Mouse (Mus musculus) heart, postnatal 0 days (tissue): ENCODE results near the gene Pmfbp1. TPM values are rescaled to one million over a fixed set of nuclear protein-coding genes. Genes with fewer than 3 reads are reported as not detected.
A peak's percentile ranks its signal among the peaks of the same experiment; 100 is the strongest.
"Not testable (repeated sequence)": the region's sequence is repeated elsewhere in the genome, so short reads cannot be mapped to it uniquely, and the experiment has no call there.

Experiments used
- ATAC-seq: fragments of 200-750 bp; cut with Nextera tagmentation; 2 replicates; pipeline ENCODE4 v1.8.0; 2017; ENCODE audit warnings: low read depth, moderate number of reproducible peaks, moderate library complexity; ENCODE audit not compliant: insufficient read depth
- DNase-seq: peaks from one replicate; pipeline ENCODE4 v3.0.0-alpha.2; 2016; ENCODE audit warnings: low spot score
- H3K27ac ChIP-seq: fragments of 300-500 bp; sonication (generic); 2 replicates; pipeline ENCODE4 v1.5.1; 2014; ENCODE audit warnings: low read depth, mild to moderate bottlenecking
- H3K27me3 ChIP-seq: fragments of 300-500 bp; sonication (generic); 2 replicates; pipeline ENCODE4 v1.6.1; 2014; ENCODE audit warnings: low read length, mixed read lengths; ENCODE audit not compliant: control insufficient read depth, insufficient read depth
- H3K36me3 ChIP-seq: fragments of 300-500 bp; sonication (generic); replicated peaks from 2 replicates; pipeline ENCODE4 v1.6.1; 2014; ENCODE audit warnings: low read length, mixed read lengths; ENCODE audit not compliant: control insufficient read depth, insufficient read depth
- H3K4me1 ChIP-seq: fragments of 300-500 bp; sonication (generic); 2 replicates; pipeline ENCODE4 v1.6.1; 2014; ENCODE audit warnings: antibody characterized with exemption; ENCODE audit not compliant: control insufficient read depth, insufficient read depth
- H3K4me2 ChIP-seq: fragments of 300-500 bp; sonication (generic); 2 replicates; pipeline ENCODE4 v1.6.1; 2014; ENCODE audit warnings: low read depth, mild to moderate bottlenecking, low read length, moderate library complexity
- H3K4me3 ChIP-seq: fragments of 300-500 bp; sonication (generic); 2 replicates; pipeline ENCODE4 v1.5.1; 2014; ENCODE audit warnings: low read depth, low read length
- H3K9ac ChIP-seq: fragments of 300-500 bp; sonication (generic); replicated peaks from 2 replicates; pipeline ENCODE4 v1.6.1; 2014; ENCODE audit warnings: low read depth, low read length, mixed read lengths
- H3K9me3 ChIP-seq: fragments of 300-500 bp; sonication (generic); replicated peaks from 2 replicates; pipeline ENCODE4 v1.6.1; 2016; ENCODE audit warnings: low read length; ENCODE audit not compliant: control insufficient read depth
- CTCF ChIP-seq: IDR thresholded peaks from 2 replicates; pipeline ENCODE4 v1.5.1; 2016; ENCODE audit warnings: antibody characterized with exemption, control low read depth, low read depth
- EP300 ChIP-seq: IDR thresholded peaks from 2 replicates; pipeline ENCODE4 v1.6.1; 2016; ENCODE audit warnings: antibody characterized with exemption, low read depth
- WGBS: fragments of 180-500 bp; shearing (Covaris S2); extraction: QIAGEN DNeasy Blood & Tissue Kit; methylation state at CpG from one replicate; pipeline ENCODE4 v1.1.7; 2014; 5-methylcytosine and 5-hydroxymethylcytosine counted together
- polyA plus RNA-seq: library from polyadenylated mRNA; unstranded; fragments of >200 nt; fragmentation: Nextera tagmentation; extraction: Ambion mirVana; gene quantifications from 2 replicates; pipeline ENCODE4 v1.2.1, GENCODE M21; 2015
- total RNA-seq: library from RNA; depleted of rRNA; stranded (reverse); fragments of >200 nt; gene quantifications from 2 replicates; pipeline ENCODE4 v1.2.3, GENCODE M21; 2014; ENCODE audit warnings: low replicate concordance; rRNA removed

Pmfbp1 gene
- total RNA-seq, result not detected in 2 replicates
- not detected in 2 replicates for polyA plus RNA-seq

DNA sequence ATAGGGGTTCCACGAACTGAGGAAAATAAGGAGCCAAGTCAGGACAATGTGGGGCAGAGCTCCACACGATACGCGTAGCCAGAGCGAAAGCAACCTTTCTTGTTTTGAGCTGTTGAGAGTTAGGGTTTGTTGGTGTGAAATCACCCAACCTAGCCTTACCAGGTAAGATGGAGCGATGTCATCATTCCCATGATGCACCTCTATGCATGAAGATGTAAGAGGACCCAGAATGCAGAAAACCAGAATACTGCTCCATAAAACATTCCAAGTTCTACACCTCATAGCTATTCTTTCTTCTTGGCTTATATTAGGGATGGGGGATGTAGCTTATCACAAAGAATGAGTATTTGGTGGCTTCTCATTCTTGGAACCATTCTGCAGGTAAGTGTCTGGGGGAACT is at the start of gene Pmfbp1:
Pmfbp1 (plus strand) TSS at position 301 of the 400 bp plus-strand sequence.
- H3K9me3 ChIP-seq, result no peaks in the 10 kb centered on the region
- H3K36me3 ChIP-seq, result no peaks in the 10 kb centered on the region
- ATAC-seq (no peak), DNase-seq (no peak)
- H3K4me1 ChIP-seq, result no peaks in the 10 kb centered on the region
- H3K4me3 ChIP-seq, result no peak within 1 kb of the TSS
- TF ChIP-seq CTCF (no peak), EP300 (no peak)
- WGBS, result 85% methylated on average over 6 of the region's 6 CpGs
- H3K9ac ChIP-seq, result no peak within 1 kb of the TSS
- no peak within 1 kb of the TSS for H3K27ac ChIP-seq
- H3K4me2 ChIP-seq, result no peak within 1 kb of the TSS
- no peaks in the 10 kb centered on the region for H3K27me3 ChIP-seq

DNA sequence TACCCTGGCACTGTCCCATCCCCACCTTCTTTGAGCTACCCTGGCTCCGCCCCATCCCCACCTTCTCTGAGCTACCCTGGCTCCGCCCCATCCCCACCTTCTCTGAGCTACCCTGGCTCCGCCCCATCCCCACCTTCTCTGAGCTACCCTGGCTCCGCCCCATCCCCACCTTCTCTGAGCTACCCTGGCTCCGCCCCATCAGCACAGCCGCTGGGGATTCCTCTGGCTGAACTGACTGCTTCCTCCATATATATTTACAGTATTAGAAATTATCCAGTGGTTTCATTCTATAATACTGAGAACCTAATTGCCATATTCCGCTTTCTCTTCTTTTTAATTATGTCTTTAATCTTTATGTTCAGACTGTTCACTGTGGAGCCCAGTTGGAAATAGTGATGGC is 46.9 kb upstream of the Pmfbp1 start:
- not testable (repeated sequence) for ATAC-seq, H3K4me3 ChIP-seq, H3K27ac ChIP-seq, DNase-seq, H3K4me2 ChIP-seq, H3K9ac ChIP-seq, H3K36me3 ChIP-seq, H3K27me3 ChIP-seq, H3K9me3 ChIP-seq, H3K4me1 ChIP-seq
- 26% methylated on average over 6 of the region's 7 CpGs for WGBS

DNA sequence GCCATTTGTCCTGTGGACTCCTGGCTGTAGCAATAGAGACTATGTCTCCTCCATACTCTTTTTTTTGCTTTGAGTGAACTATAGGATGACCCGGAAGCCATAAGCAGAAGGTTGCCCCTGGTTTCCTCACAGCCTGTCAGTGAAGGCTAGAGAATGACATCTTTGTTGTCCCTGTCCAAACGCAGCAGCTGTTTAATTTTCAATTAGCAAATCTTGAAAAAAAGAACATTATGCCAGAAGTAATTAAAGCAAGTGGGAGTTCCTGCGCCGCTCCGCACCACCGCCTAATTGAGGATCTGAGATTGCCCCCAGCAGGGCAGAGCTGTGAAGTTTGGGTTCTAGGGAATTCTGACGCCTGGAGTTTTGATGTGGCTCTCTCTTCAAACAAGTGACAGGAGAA is 42.8 kb upstream of the Pmfbp1 start:
- H3K4me1 ChIP-seq, result no peaks in the 10 kb centered on the region
- H3K27ac ChIP-seq, result no peak overlapping the region
- H3K4me3 ChIP-seq, result no peak overlapping the region
- DNase-seq (no peak), ATAC-seq (no peak)
- no peak overlapping the region for H3K4me2 ChIP-seq
- no peaks in the 10 kb centered on the region for H3K27me3 ChIP-seq
- 66% methylated on average over 7 of the region's 7 CpGs for WGBS
- no peaks in the 10 kb centered on the region for H3K9me3 ChIP-seq
- no peak for TF ChIP-seq CTCF
- TF ChIP-seq EP300, result no peak
- H3K9ac ChIP-seq, result no peak overlapping the region
- no peaks in the 10 kb centered on the region for H3K36me3 ChIP-seq

DNA sequence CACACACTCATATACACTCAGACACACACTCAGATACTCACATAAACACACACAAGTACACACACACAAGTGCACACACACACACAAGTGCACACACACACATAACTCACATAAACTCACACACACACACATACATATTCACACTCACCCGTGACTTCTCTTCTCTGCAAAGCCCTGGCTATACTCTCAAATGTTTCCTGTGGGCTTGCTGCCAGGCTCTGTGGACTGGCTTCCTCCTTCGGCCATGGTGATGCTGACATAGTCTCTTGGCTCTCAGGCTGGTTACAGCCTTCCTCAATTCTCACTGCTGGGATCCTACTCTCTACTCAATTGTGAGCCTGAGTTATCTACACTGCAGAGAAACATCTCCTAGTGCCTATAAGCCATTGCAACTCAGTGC is 38.7 kb upstream of the Pmfbp1 start:
- H3K4me2 ChIP-seq, result no peak overlapping the region
- DNase-seq, result peak; percentile 17
- 26% methylated on average over 2 of the region's 2 CpGs for WGBS
- H3K36me3 ChIP-seq, result no peaks in the 10 kb centered on the region
- no peak for ATAC-seq
- H3K9me3 ChIP-seq, result no peaks in the 10 kb centered on the region
- TF ChIP-seq EP300 (no peak), CTCF (no peak)
- no peaks in the 10 kb centered on the region for H3K27me3 ChIP-seq
- no peak overlapping the region for H3K9ac ChIP-seq
- no peak overlapping the region for H3K27ac ChIP-seq
- no peak overlapping the region for H3K4me3 ChIP-seq
- H3K4me1 ChIP-seq, result no peaks in the 10 kb centered on the region

DNA sequence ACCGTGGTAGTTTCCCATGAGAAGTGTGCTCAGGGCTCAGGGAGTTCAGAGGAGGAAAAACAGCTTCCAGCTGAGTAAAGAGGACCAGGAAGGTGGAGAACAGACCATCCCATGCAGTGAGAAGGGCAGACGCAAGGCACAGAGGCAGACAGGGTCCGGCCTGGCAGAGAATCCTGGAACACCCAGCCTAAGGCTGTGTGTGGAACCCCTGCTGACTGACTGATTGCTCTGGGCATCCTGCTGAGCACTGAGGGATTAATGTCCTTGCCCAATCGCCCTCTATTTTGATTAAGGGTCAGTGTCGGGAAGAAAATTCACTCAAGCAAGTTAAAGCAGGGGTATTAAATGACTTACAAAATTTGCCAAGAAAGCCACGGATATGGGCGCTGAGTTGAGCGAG is 36.4 kb upstream of the Pmfbp1 start:
- Histone ChIP-seq H3K9me3 (no peaks in the 10 kb centered on the region), H3K27me3 (no peaks in the 10 kb centered on the region), H3K4me2 (no peak overlapping the region), H3K4me1 (no peaks in the 10 kb centered on the region), H3K9ac (no peak overlapping the region), H3K4me3 (no peak overlapping the region), H3K27ac (no peak overlapping the region), H3K36me3 (no peaks in the 10 kb centered on the region)
- DNase-seq, result no peak
- ATAC-seq, result no peak
- WGBS, result 67% methylated on average over 8 of the region's 8 CpGs
- TF ChIP-seq EP300 (no peak), CTCF (no peak)

DNA sequence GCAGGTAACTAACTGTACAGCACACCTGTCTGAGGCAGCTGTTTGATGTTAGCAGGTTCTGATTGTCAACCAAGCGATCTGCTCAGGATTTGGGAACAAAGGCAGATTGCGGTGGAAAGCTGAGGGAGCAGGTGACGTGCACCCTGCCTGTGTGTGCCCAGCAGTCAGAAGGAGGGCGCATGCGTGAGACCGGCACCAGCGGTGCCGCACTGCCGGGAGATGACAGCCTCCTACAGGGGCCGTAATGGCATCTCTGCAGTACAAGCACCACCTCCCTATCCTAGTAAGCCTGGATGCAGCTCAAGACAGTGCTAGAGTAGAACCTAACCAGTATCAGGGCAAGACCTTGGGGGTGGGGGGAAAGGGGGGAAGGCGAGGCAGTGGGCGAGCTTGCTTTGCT is 35.2 kb upstream of the Pmfbp1 start:
- Histone ChIP-seq H3K4me2 (no peak overlapping the region), H3K9me3 (no peaks in the 10 kb centered on the region), H3K27ac (no peak overlapping the region), H3K4me1 (no peaks in the 10 kb centered on the region), H3K9ac (no peak overlapping the region), H3K4me3 (no peak overlapping the region), H3K27me3 (no peaks in the 10 kb centered on the region), H3K36me3 (no peaks in the 10 kb centered on the region)
- no peak for ATAC-seq
- no peak for DNase-seq
- WGBS, result 67% methylated on average over 12 of the region's 12 CpGs
- TF ChIP-seq EP300 (no peak), CTCF (no peak)
